Mouse (Mus musculus) stomach, postnatal 0 days (tissue): Measurements from ENCODE around the gene Enox1. TPM values are rescaled to one million over a fixed set of nuclear protein-coding genes. Genes with fewer than 3 reads are reported as not detected.

Experiments
- ATAC-seq: fragments of 200-750 bp; cut with Nextera tagmentation; 2 replicates; pipeline ENCODE4 v1.8.0; 2017; ENCODE audit not compliant: low FRiP score, low TSS enrichment
- DNase-seq: peaks from one replicate; pipeline ENCODE4 v3.0.0-alpha.2; 2016; ENCODE audit warnings: low spot score
- H3K27ac ChIP-seq: fragments of 300-500 bp; sonication (generic); replicated peaks from 2 replicates; pipeline ENCODE4 v1.5.1; 2014; ENCODE audit warnings: mild to moderate bottlenecking, control low read depth
- H3K27me3 ChIP-seq: fragments of 300-500 bp; sonication (generic); 2 replicates; pipeline ENCODE4 v1.6.1; 2014; ENCODE audit warnings: low read length; ENCODE audit not compliant: control insufficient read depth, insufficient read depth
- H3K36me3 ChIP-seq: fragments of 300-500 bp; sonication (generic); 2 replicates; pipeline ENCODE4 v1.6.1; 2014; ENCODE audit warnings: low read length, mixed read lengths; ENCODE audit not compliant: control insufficient read depth, insufficient read depth
- H3K4me1 ChIP-seq: fragments of 300-500 bp; sonication (generic); replicated peaks from 2 replicates; pipeline ENCODE4 v1.6.1; 2014; ENCODE audit warnings: antibody characterized with exemption; ENCODE audit not compliant: control insufficient read depth, insufficient read depth
- H3K4me2 ChIP-seq: fragments of 300-500 bp; sonication (generic); replicated peaks from 2 replicates; pipeline ENCODE4 v1.6.1; 2014; ENCODE audit warnings: low read depth, mild to moderate bottlenecking, control low read depth, moderate library complexity
- H3K4me3 ChIP-seq: fragments of 300-500 bp; sonication (generic); 2 replicates; pipeline ENCODE4 v1.5.1; 2014; ENCODE audit warnings: low read depth, low read length, control low read depth
- H3K9ac ChIP-seq: fragments of 300-500 bp; sonication (generic); 2 replicates; pipeline ENCODE4 v1.6.1; 2014; ENCODE audit warnings: mild to moderate bottlenecking, low read length, control low read depth, mixed read lengths
- H3K9me3 ChIP-seq: fragments of 300-500 bp; sonication (generic); 2 replicates; pipeline ENCODE4 v1.6.1; 2016; ENCODE audit warnings: low read length; ENCODE audit not compliant: control insufficient read depth
- CTCF ChIP-seq: IDR thresholded peaks from 2 replicates; pipeline ENCODE4 v1.5.1; 2016; ENCODE audit warnings: antibody characterized with exemption, low read depth, mild to moderate bottlenecking, moderate library complexity
- EP300 ChIP-seq: optimal IDR thresholded peaks from 2 replicates; pipeline ENCODE3; 2016; ENCODE audit warnings: antibody characterized with exemption
- WGBS: fragments of 180-500 bp; shearing (Covaris S2); extraction: QIAGEN DNeasy Blood & Tissue Kit; methylation state at CpG from one replicate; pipeline ENCODE4 v1.1.7; 2014; 5-methylcytosine and 5-hydroxymethylcytosine counted together
- polyA plus RNA-seq: library from polyadenylated mRNA; unstranded; fragments of >200 nt; fragmentation: Nextera tagmentation; extraction: Ambion mirVana; gene quantifications from 2 replicates; pipeline ENCODE4 v1.2.1, GENCODE M21; 2015

The Enox1 gene
- polyA plus RNA-seq, 1 experiment from 2014 or later = 2.5 TPM

GRCm38 (mm10) chr14:77744638-77745240 is 588.2 kb downstream of the Enox1 start:
- no peak for TF ChIP-seq EP300
- no peak for TF ChIP-seq CTCF
- H3K4me2 ChIP-seq = no peak overlapping the region
- H3K9ac ChIP-seq = no peak overlapping the region
- ATAC-seq (no peak), DNase-seq (no peak)
- no peaks in the 10 kb centered on the region for H3K27me3 ChIP-seq
- no peak overlapping the region for H3K4me3 ChIP-seq
- H3K4me1 ChIP-seq = no peaks in the 10 kb centered on the region
- WGBS = 86% methylated on average over 5 of the region's 5 CpGs
- no peaks in the 10 kb centered on the region for H3K9me3 ChIP-seq
- no peak overlapping the region for H3K27ac ChIP-seq
- H3K36me3 ChIP-seq = no peaks in the 10 kb centered on the region

- Histone ChIP-seq H3K36me3 (no peaks in the 10 kb centered on the region), H3K4me2 (no peak overlapping the region), H3K4me3 (no peak overlapping the region), H3K4me1 (no peaks in the 10 kb centered on the region), H3K27me3 (no peaks in the 10 kb centered on the region), H3K9ac (no peak overlapping the region), H3K9me3 (no peaks in the 10 kb centered on the region), H3K27ac (no peak overlapping the region)
- TF ChIP-seq CTCF (no peak), EP300 (no peak)
- DNase-seq (no peak), ATAC-seq (no peak)
Measured at GRCm38 (mm10) chr14:77748920-77749319, 592.4 kb downstream of the Enox1 start.

Other genes starting within 250 kb of the Enox1 start
- 7.9 and 9.2 TPM in 2 replicates for gene Ccdc122, start 120.0 kb upstream of the Enox1 start, polyA plus RNA-seq
- 7.7 and 8.5 TPM in 2 replicates for gene Lacc1, start 119.9 kb upstream of the Enox1 start, polyA plus RNA-seq